Mouse (Mus musculus) kidney, postnatal 10 days (tissue): ENCODE measurements around the gene Dnase1l1.

ENCODE experiments used
- DNase-seq: peaks from one replicate; pipeline ENCODE4 v3.0.0; 2021; ENCODE audit warnings: mixed read lengths

The Dnase1l1 gene

GRCm38 (mm10) chrX:74269736-74270061 is 12.4 kb downstream of the Dnase1l1 start:
- no peak for DNase-seq

- no peak for DNase-seq
These were observed 24.4 kb downstream of the Dnase1l1 start for GRCm38 (mm10) chrX:74257746-74258145.

GRCm38 (mm10) chrX:74254888-74255565 is 27.1 kb downstream of the Dnase1l1 start:
- no peak for DNase-seq

- DNase-seq, result peak; percentile 92
These were observed 27.8 kb downstream of the Dnase1l1 start, which contains the start of gene Emd for GRCm38 (mm10) chrX:74254153-74254887. TSS of gene Emd (plus strand) at chrX:74254687.

- DNase-seq, result peak; percentile 85
These were observed 32.5 kb downstream of the Dnase1l1 start, which contains the start of gene Flna for GRCm38 (mm10) chrX:74249615-74250014. TSS of gene Flna (minus strand) at chrX:74249820.

- DNase-seq, result peak; percentile 84
These were observed 33.5 kb downstream of the Dnase1l1 start for GRCm38 (mm10) chrX:74248651-74249050.

- DNase-seq, result no peak
These were observed 35.4 kb downstream of the Dnase1l1 start for GRCm38 (mm10) chrX:74246693-74247092.

- peak; percentile 91 for DNase-seq
These were observed 35.9 kb downstream of the Dnase1l1 start for GRCm38 (mm10) chrX:74246213-74246681.

- peak; percentile 90 for DNase-seq
These were observed 36.5 kb downstream of the Dnase1l1 start for GRCm38 (mm10) chrX:74245687-74246086.

- DNase-seq, result no peak
These were observed 37.0 kb downstream of the Dnase1l1 start for GRCm38 (mm10) chrX:74245107-74245506.

GRCm38 (mm10) chrX:74244614-74245083 is 37.5 kb downstream of the Dnase1l1 start:
- peak; percentile 74 for DNase-seq

- DNase-seq, result no peak
These were observed 38.3 kb downstream of the Dnase1l1 start for GRCm38 (mm10) chrX:74243807-74244206.

- peak; percentile 52 for DNase-seq
These were observed 38.7 kb downstream of the Dnase1l1 start for GRCm38 (mm10) chrX:74243396-74243795.

- DNase-seq, result no peak
These were observed 41.8 kb downstream of the Dnase1l1 start for GRCm38 (mm10) chrX:74240332-74240731.

- DNase-seq, result no peak
These were observed 48.9 kb downstream of the Dnase1l1 start for GRCm38 (mm10) chrX:74233196-74233595.

GRCm38 (mm10) chrX:74230038-74230437 is 52.1 kb downstream of the Dnase1l1 start:
- DNase-seq, result no peak
